Comparison of ENCODE assay signal across 16 mouse cellular contexts in genomic region chr10:38246821-38247220, GRCm38 (mm10).
"Had no signal": no experiment of that assay in that cellular context is flagged by ENCODE, and none has a peak within 500 bp of the region (broad histone marks: within the 10 kb centered on the region; RNA-seq: fewer than 3 reads in every experiment).

No protein-coding gene starts in this region.

- H3K36me3 ChIP-seq: limb, embryonic 13.5 days; liver, embryonic 15.5 days; lung, embryonic 15.5 days; midbrain, embryonic 10.5 days; neural tube, embryonic 12.5 days; stomach, embryonic 15.5 days had no signal

- H3K27me3 ChIP-seq: limb, embryonic 13.5 days; liver, embryonic 15.5 days; lung, embryonic 15.5 days; neural tube, embryonic 12.5 days; stomach, embryonic 15.5 days had no signal

- H3K4me1 ChIP-seq: limb, embryonic 13.5 days; liver, embryonic 15.5 days; lung, embryonic 15.5 days; midbrain, embryonic 10.5 days; neural tube, embryonic 12.5 days; stomach, embryonic 15.5 days had no signal

- H3K27ac ChIP-seq: layer of hippocampus, adult 2 months; limb, embryonic 13.5 days; liver, embryonic 15.5 days; lung, embryonic 15.5 days; midbrain, embryonic 10.5 days; neural tube, embryonic 12.5 days; stomach, embryonic 15.5 days had no signal

- DNase-seq: kidney, adult 18-20 months; kidney, postnatal 10 days; kidney, postnatal 4 days; retina, postnatal 1 day; right cerebral cortex, postnatal 4 days; thymus, adult 2 months; thymus, postnatal 25 days had no signal

- H3K9me3 ChIP-seq: limb, embryonic 13.5 days; liver, embryonic 15.5 days; lung, embryonic 15.5 days; midbrain, embryonic 10.5 days; neural tube, embryonic 12.5 days; stomach, embryonic 15.5 days had no signal

- H3K9ac ChIP-seq: limb, embryonic 13.5 days; liver, embryonic 15.5 days; lung, embryonic 15.5 days; neural tube, embryonic 12.5 days; stomach, embryonic 15.5 days had no signal

- H3K4me3 ChIP-seq: layer of hippocampus, adult 2 months; limb, embryonic 13.5 days; liver, embryonic 15.5 days; lung, embryonic 15.5 days; midbrain, embryonic 10.5 days; myocyte; neural tube, embryonic 12.5 days; stomach, embryonic 15.5 days had no signal

- H3K4me2 ChIP-seq: limb, embryonic 13.5 days; liver, embryonic 11.5 days; liver, embryonic 15.5 days; lung, embryonic 15.5 days; neural tube, embryonic 12.5 days; stomach, embryonic 15.5 days had no signal
